Mouse (Mus musculus) midbrain, embryonic 10.5 days (tissue): Measurements from ENCODE around the gene Lypd8. TPM values are rescaled to one million over a fixed set of nuclear protein-coding genes. Genes with fewer than 3 reads are reported as not detected.
A peak's percentile ranks its signal among the peaks of the same experiment; 100 is the strongest.

ENCODE experiments used
- DNase-seq: peaks from one replicate; pipeline ENCODE4 v3.0.0-alpha.2; 2017; ENCODE audit warnings: low spot score
- H3K27ac ChIP-seq: fragments of 300-500 bp; sonication (generic); replicated peaks from 2 replicates; pipeline ENCODE4 v1.5.1; 2016; ENCODE audit warnings: mild to moderate bottlenecking
- H3K27me3 ChIP-seq: fragments of 300-500 bp; sonication (generic); 2 replicates; pipeline ENCODE4 v1.6.1; 2016; ENCODE audit warnings: low read depth, mild to moderate bottlenecking; ENCODE audit not compliant: poor library complexity, severe bottlenecking
- H3K36me3 ChIP-seq: fragments of 300-500 bp; sonication (generic); 2 replicates; pipeline ENCODE4 v1.6.1; 2016; ENCODE audit warnings: mild to moderate bottlenecking, moderate library complexity
- H3K4me1 ChIP-seq: fragments of 300-500 bp; sonication (generic); 2 replicates; pipeline ENCODE4 v1.6.1; 2016
- H3K4me3 ChIP-seq: fragments of 300-500 bp; sonication (generic); 2 replicates; pipeline ENCODE4 v1.5.1; 2016; ENCODE audit warnings: mild to moderate bottlenecking, moderate library complexity
- H3K9me3 ChIP-seq: fragments of 300-500 bp; sonication (generic); replicated peaks from 2 replicates; pipeline ENCODE4 v1.6.1; 2016; ENCODE audit warnings: mild to moderate bottlenecking
- WGBS: fragments of 180-500 bp; shearing (Covaris S2); methylation state at CpG from one replicate; pipeline ENCODE4 v1.1.7; 2016; 5-methylcytosine and 5-hydroxymethylcytosine counted together
- polyA plus RNA-seq: library from polyadenylated mRNA; unstranded; fragments of >200 nt; fragmentation: Nextera tagmentation; extraction: Ambion mirVana; gene quantifications from 2 replicates; pipeline ENCODE4 v1.2.1, GENCODE M21; 2016

The Lypd8 gene
- polyA plus RNA-seq = not detected in 2 replicates

- no peaks in the 10 kb centered on the region for H3K27me3 ChIP-seq
- H3K27ac ChIP-seq = no peak within 1 kb of the TSS
- DNase-seq = no peak
- no peaks in the 10 kb centered on the region for H3K4me1 ChIP-seq
- WGBS = 91% methylated on average over 3 of the region's 3 CpGs
- no peaks in the 10 kb centered on the region for H3K36me3 ChIP-seq
- no peak within 1 kb of the TSS for H3K4me3 ChIP-seq
- H3K9me3 ChIP-seq = no peaks in the 10 kb centered on the region
Measured at GRCm38 (mm10) chr11:58378763-58379278, at the start of gene Lypd8. TSS of gene Lypd8 (plus strand) at chr11:58379043.

- Histone ChIP-seq H3K4me3 (peak overlapping the region; percentile 77), H3K27ac (peak overlapping the region; percentile 96), H3K36me3 (peaks cover 56% of the 10 kb centered on the region), H3K9me3 (no peaks in the 10 kb centered on the region), H3K27me3 (no peaks in the 10 kb centered on the region), H3K4me1 (peaks cover 32% of the 10 kb centered on the region)
- no peak for DNase-seq
- whole genome bisulfite sequencing = under 1% methylated on average over 21 of the region's 21 CpGs
Measured at GRCm38 (mm10) chr11:58329906-58330275, 49.0 kb upstream of the Lypd8 start.

- H3K27me3 ChIP-seq = no peaks in the 10 kb centered on the region
- no peaks in the 10 kb centered on the region for H3K9me3 ChIP-seq
- peak within 1 kb of the TSS; percentile 96 for H3K27ac ChIP-seq
- H3K36me3 ChIP-seq = peaks cover 59% of the 10 kb centered on the region
- WGBS = under 1% methylated on average over 52 of the region's 52 CpGs
- H3K4me1 ChIP-seq = peaks cover 32% of the 10 kb centered on the region
- peak within 1 kb of the TSS; percentile 77 for H3K4me3 ChIP-seq
- DNase-seq = peak; percentile 92
Measured at GRCm38 (mm10) chr11:58330276-58331148, 48.3 kb upstream of the Lypd8 start, which contains the start of the genes Zfp672 and Sh3bp5l. TSS of gene Zfp672 (minus strand) at chr11:58330339. TSS of gene Sh3bp5l (plus strand) at chr11:58330724.

- Histone ChIP-seq H3K27ac (peak overlapping the region; percentile 96), H3K9me3 (no peaks in the 10 kb centered on the region), H3K4me3 (peak overlapping the region; percentile 77), H3K4me1 (peaks cover 32% of the 10 kb centered on the region), H3K27me3 (no peaks in the 10 kb centered on the region), H3K36me3 (peaks cover 62% of the 10 kb centered on the region)
- 26% methylated on average over 10 of the region's 10 CpGs for WGBS
- DNase-seq = no peak
Measured at GRCm38 (mm10) chr11:58331149-58331495, 47.7 kb upstream of the Lypd8 start.

GRCm38 (mm10) chr11:58331546-58331945 lies 47.3 kb upstream of the Lypd8 start:
- Histone ChIP-seq H3K36me3 (peaks cover 62% of the 10 kb centered on the region), H3K27ac (peak overlapping the region; percentile 96), H3K4me3 (peak overlapping the region; percentile 77), H3K27me3 (no peaks in the 10 kb centered on the region), H3K9me3 (no peaks in the 10 kb centered on the region), H3K4me1 (peaks cover 32% of the 10 kb centered on the region)
- 89% methylated on average over 6 of the region's 6 CpGs for WGBS
- DNase-seq = no peak

DNA sequence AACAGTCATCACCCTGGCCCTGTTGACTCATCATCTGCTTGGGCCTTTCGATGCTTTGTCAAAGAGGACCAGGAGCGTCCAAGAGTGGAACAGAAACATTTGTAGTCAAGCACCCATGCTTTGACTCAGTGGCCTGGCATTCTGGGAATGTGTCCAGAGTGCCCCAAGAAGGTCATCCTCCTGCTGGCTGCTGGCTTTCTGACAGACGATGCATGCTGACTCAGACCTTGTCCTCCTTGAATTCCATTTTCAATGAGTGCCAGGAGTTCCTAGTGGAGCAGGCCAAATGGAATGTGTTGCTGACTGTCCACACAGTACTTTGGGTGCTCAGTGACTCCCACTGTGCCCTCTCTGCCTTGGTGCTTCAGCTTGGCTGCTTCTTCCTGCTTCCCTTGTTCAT lies 44.1 kb upstream of the Lypd8 start:
- H3K4me3 ChIP-seq = no peak overlapping the region
- DNase-seq = no peak
- peaks cover 75% of the 10 kb centered on the region for H3K36me3 ChIP-seq
- H3K4me1 ChIP-seq = peaks cover 22% of the 10 kb centered on the region
- H3K27me3 ChIP-seq = no peaks in the 10 kb centered on the region
- no peak overlapping the region for H3K27ac ChIP-seq
- 85% methylated on average over 3 of the region's 3 CpGs for WGBS
- H3K9me3 ChIP-seq = no peaks in the 10 kb centered on the region

DNA sequence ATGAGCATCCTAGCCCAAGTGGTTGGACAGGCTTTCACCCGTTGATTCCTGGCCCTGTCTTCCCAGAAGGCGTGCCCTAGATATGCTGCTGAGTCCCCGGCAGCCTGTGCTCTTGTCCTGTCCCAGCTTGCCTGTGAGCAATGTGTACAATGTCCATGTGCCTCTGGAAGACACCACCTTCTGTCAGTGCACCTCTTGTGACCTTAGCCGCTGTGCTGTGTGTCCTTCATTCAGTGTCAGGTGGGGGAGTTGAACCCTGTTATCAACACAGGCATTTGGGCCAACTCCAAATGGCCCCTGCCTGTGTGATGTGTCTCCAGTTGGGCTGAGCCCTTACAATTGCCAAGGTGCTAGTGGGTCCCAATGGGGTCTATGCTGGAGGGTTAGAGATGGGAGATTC lies 32.1 kb upstream of the Lypd8 start:
- 96% methylated on average over 4 of the region's 4 CpGs for WGBS
- Histone ChIP-seq H3K4me3 (no peak overlapping the region), H3K27ac (no peak overlapping the region), H3K9me3 (no peaks in the 10 kb centered on the region), H3K4me1 (no peaks in the 10 kb centered on the region), H3K27me3 (no peaks in the 10 kb centered on the region), H3K36me3 (peaks cover 59% of the 10 kb centered on the region)
- DNase-seq = no peak

DNA sequence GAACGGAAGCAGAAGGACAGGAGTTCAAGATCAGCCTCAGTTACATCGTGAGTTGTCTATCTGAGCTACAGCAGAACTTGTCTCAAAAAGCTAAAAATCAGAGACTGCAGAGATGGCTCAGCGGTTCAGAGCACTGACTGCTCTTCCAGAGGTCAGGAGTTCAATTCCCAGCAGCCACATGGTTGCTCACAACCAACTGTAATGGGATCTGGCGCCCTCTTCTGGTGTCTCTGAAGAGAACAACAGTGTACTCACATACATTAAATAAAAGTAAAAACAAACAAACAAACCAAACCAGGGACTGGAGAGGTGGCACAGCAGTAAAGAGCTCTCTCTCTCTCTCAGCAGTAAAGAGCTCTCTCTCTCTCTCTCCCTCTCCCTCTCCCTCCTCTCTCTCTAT lies 28.2 kb upstream of the Lypd8 start:
- no peaks in the 10 kb centered on the region for H3K9me3 ChIP-seq
- H3K27ac ChIP-seq = no peak overlapping the region
- H3K27me3 ChIP-seq = no peaks in the 10 kb centered on the region
- H3K4me3 ChIP-seq = no peak overlapping the region
- no peaks in the 10 kb centered on the region for H3K4me1 ChIP-seq
- WGBS = 67% methylated on average over 4 of the region's 4 CpGs
- no peak for DNase-seq
- H3K36me3 ChIP-seq = peaks cover 26% of the 10 kb centered on the region

- no peak overlapping the region for H3K4me3 ChIP-seq
- no peaks in the 10 kb centered on the region for H3K9me3 ChIP-seq
- no peak overlapping the region for H3K27ac ChIP-seq
- no peaks in the 10 kb centered on the region for H3K4me1 ChIP-seq
- no peaks in the 10 kb centered on the region for H3K27me3 ChIP-seq
- DNase-seq = no peak
- WGBS = 93% methylated on average over 5 of the region's 5 CpGs
- peaks cover 20% of the 10 kb centered on the region for H3K36me3 ChIP-seq
Measured at GRCm38 (mm10) chr11:58351179-58351578, 27.7 kb upstream of the Lypd8 start.

DNA sequence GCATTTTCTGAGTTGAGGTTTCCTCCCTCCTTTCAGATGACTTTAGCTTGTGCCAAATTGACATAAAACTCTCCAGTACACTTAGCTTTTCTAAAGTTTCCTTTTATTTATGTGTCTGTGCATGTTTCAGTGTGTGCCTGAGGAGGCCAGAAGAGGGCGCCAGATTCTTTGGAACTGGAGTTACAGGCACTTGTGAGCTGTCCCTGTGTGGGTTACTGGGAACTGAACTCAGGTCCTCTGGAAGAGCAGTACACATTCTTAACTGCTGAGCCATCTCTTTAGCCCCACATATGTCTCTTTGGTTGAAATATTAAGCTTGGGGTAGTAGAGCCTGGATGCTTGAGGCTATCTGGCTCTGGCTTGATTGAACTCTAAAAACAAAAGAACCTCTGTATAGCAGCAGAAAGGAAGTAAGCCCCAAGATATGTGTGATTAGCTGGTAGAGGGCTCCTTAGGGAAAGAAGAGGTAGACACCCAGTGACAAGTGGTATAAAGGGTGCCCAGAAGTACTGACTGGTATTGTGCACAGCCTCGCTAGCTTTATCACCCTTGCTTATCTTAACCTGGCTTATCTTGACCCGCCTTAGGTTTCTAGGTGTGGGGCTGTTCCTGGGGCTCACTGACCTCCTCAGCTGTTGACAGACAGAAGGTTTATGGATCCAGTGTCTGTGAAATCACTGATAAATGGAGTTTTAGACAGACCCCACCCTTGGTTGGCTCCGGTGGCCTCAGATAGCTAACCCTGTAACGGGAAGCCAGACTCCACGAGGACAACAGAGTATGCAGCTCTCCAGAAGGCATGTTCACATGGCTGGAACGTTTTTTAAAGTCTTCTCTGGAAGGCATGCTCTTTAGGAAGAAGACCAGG lies 25.9 kb upstream of the Lypd8 start:
- WGBS = 67% methylated on average over 7 of the region's 7 CpGs
- H3K4me3 ChIP-seq = no peak overlapping the region
- peaks cover 3% of the 10 kb centered on the region; the same call in 1 of the 2 replicates for H3K36me3 ChIP-seq
- H3K4me1 ChIP-seq = no peaks in the 10 kb centered on the region
- H3K27me3 ChIP-seq = no peaks in the 10 kb centered on the region
- no peak overlapping the region for H3K27ac ChIP-seq
- DNase-seq = no peak
- no peaks in the 10 kb centered on the region for H3K9me3 ChIP-seq

GRCm38 (mm10) chr11:58353709-58354108 lies 25.1 kb upstream of the Lypd8 start:
- Histone ChIP-seq H3K36me3 (no peaks in the 10 kb centered on the region), H3K9me3 (no peaks in the 10 kb centered on the region), H3K27me3 (no peaks in the 10 kb centered on the region), H3K4me3 (no peak overlapping the region), H3K27ac (no peak overlapping the region), H3K4me1 (no peaks in the 10 kb centered on the region)
- WGBS = 80% methylated on average over 3 of the region's 3 CpGs
- DNase-seq = no peak

- WGBS = 75% methylated on average over 10 of the region's 10 CpGs
- Histone ChIP-seq H3K4me1 (no peaks in the 10 kb centered on the region), H3K4me3 (no peak overlapping the region), H3K9me3 (no peaks in the 10 kb centered on the region), H3K36me3 (no peaks in the 10 kb centered on the region), H3K27me3 (no peaks in the 10 kb centered on the region), H3K27ac (no peak overlapping the region)
- DNase-seq = no peak
Measured at GRCm38 (mm10) chr11:58354476-58354875, 24.4 kb upstream of the Lypd8 start.
